Mouse (Mus musculus): Measurements from ENCODE around the gene Ptgr1.

DNA sequence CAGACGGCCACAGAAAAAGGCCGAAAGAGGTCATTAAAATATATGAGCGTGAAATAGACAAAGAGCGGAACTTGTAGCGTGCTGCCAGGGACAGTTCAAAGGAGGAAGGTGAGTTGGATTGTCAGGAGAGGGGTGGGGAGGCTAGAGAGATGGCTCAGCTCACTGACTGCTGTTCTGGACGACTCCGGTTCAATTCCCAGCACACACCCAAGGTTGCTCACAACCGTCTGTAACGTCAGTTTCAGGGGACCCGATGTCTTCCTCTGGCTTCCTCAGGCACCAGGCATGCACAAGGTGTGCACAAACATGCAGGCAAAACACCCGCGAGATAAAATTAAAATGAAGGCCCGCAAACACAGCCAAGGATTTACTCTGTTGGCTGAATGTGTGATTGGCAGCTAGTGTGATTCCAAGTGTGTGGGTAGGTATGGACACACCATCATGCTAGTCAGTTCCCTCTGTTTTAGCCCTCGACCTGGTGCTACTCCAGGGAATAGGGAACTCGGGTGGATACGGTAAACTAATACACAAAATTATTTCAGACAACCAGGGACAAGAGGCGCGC is 48.9 kb upstream of the Ptgr1 start:
- TF ChIP-seq CTCF (IDR thresholded peaks at IDR 0.05; ENCODE audit: low read depth) (no peak), EP300 (IDR thresholded peaks at IDR 0.05; ENCODE audit: low read depth) (no peak)

Data from liver, embryonic 14.5 days (tissue).